Comparison of ENCODE assay signal across 10 mouse cellular contexts in genomic region chr4:136878601-136879000, GRCm38 (mm10). TPM values are rescaled to one million over a fixed set of nuclear protein-coding genes. Genes with fewer than 3 reads are reported as not detected.
DNase-seq lines count a peak whose midpoint lies in the region; ATAC-seq and TF ChIP-seq lines count a peak whose summit lies in the region.
"Had no signal": no experiment of that assay in that cellular context is flagged by ENCODE, and none has a peak within 500 bp of the region (broad histone marks: within the 10 kb centered on the region; RNA-seq: fewer than 3 reads in every experiment).

No protein-coding gene starts in this region.

- peak; percentile 28 for DNase-seq in CD4-positive, CD25-positive, alpha-beta regulatory T cell, adult 2 months (ENCODE audit: low read depth, low spot score)
- DNase-seq in midbrain, postnatal 0 days (ENCODE audit: low spot score) = no peak
- DNase-seq in midbrain, embryonic 11.5 days (ENCODE audit: low spot score, missing footprints) = no peak
- peak; percentile 22 for DNase-seq in mesoderm, embryonic 11.5 days (ENCODE audit: low read depth, low spot score)
- no peak for DNase-seq in urinary bladder, postnatal 25 days (ENCODE audit: low spot score)
- DNase-seq: adrenal gland, postnatal 25 days had no signal

- no peaks in the 10 kb centered on the region for H3K27me3 ChIP-seq in intestine, postnatal 0 days (replicated peaks; ENCODE audit: control insufficient read depth, insufficient read depth, low read length)
- H3K27me3 ChIP-seq in intestine, embryonic 16.5 days (replicated peaks; ENCODE audit: control insufficient read depth, insufficient read depth, low read length) = no peaks in the 10 kb centered on the region
- no peaks in the 10 kb centered on the region for H3K27me3 ChIP-seq in midbrain, postnatal 0 days (ENCODE audit: insufficient read depth, low read length)
- no peaks in the 10 kb centered on the region for H3K27me3 ChIP-seq in midbrain, embryonic 11.5 days (ENCODE audit: control insufficient read depth, insufficient read depth, low read length)

- no peaks in the 10 kb centered on the region for H3K36me3 ChIP-seq in intestine, postnatal 0 days (ENCODE audit: control insufficient read depth, insufficient read depth)
- H3K36me3 ChIP-seq in intestine, embryonic 16.5 days (ENCODE audit: control insufficient read depth, insufficient read depth, low read length) = no peaks in the 10 kb centered on the region
- no peaks in the 10 kb centered on the region for H3K36me3 ChIP-seq in midbrain, postnatal 0 days (ENCODE audit: insufficient read depth, low read length)
- H3K36me3 ChIP-seq in midbrain, embryonic 11.5 days (ENCODE audit: control insufficient read depth, insufficient read depth, low read length) = no peaks in the 10 kb centered on the region

- no peaks in the 10 kb centered on the region for H3K4me1 ChIP-seq in intestine, postnatal 0 days (replicated peaks; ENCODE audit: control insufficient read depth, insufficient read depth, low read length)
- no peaks in the 10 kb centered on the region for H3K4me1 ChIP-seq in intestine, embryonic 16.5 days (ENCODE audit: control insufficient read depth, insufficient read depth, low read length)
- no peaks in the 10 kb centered on the region for H3K4me1 ChIP-seq in midbrain, postnatal 0 days (ENCODE audit: insufficient read depth, low read length)
- H3K4me1 ChIP-seq in midbrain, embryonic 11.5 days (ENCODE audit: control insufficient read depth, insufficient read depth, low read length) = no peaks in the 10 kb centered on the region

- H3K9ac ChIP-seq in intestine, postnatal 0 days (ENCODE audit: low read depth, low read length) = no peak overlapping the region
- no peak overlapping the region for H3K9ac ChIP-seq in intestine, embryonic 16.5 days (ENCODE audit: low read depth, low read length)
- no peak overlapping the region for H3K9ac ChIP-seq in midbrain, postnatal 0 days (replicated peaks; ENCODE audit: low read length, poor library complexity, severe bottlenecking)
- H3K9ac ChIP-seq in midbrain, embryonic 11.5 days (ENCODE audit: low read length) = no peak overlapping the region

- no peak for ATAC-seq in CD4-positive, CD25-positive, alpha-beta regulatory T cell, adult 4 months
- no peak for ATAC-seq in intestine, postnatal 0 days
- ATAC-seq in intestine, embryonic 16.5 days = no peak
- no peak for ATAC-seq in midbrain, postnatal 0 days (ENCODE audit: low FRiP score)
- ATAC-seq in midbrain, embryonic 11.5 days (ENCODE audit: low FRiP score) = no peak

- no peak overlapping the region for H3K27ac ChIP-seq in intestine, postnatal 0 days (ENCODE audit: low read depth, low read length)
- H3K27ac ChIP-seq in intestine, embryonic 16.5 days (ENCODE audit: low read length) = no peak overlapping the region
- no peak overlapping the region for H3K27ac ChIP-seq in midbrain, postnatal 0 days (ENCODE audit: low read depth, low read length)
- no peak overlapping the region for H3K27ac ChIP-seq in midbrain, embryonic 11.5 days (ENCODE audit: low read depth, low read length)

- H3K4me3 ChIP-seq in intestine, postnatal 0 days (ENCODE audit: low read depth, low read length) = no peak overlapping the region
- H3K4me3 ChIP-seq in intestine, embryonic 16.5 days (ENCODE audit: low read length) = no peak overlapping the region
- H3K4me3 ChIP-seq in midbrain, postnatal 0 days (ENCODE audit: low read depth, low read length) = no peak overlapping the region
- no peak overlapping the region for H3K4me3 ChIP-seq in midbrain, embryonic 11.5 days (ENCODE audit: low read depth, low read length)

- no peak overlapping the region for H3K4me2 ChIP-seq in intestine, postnatal 0 days (replicated peaks; ENCODE audit: low read depth)
- H3K4me2 ChIP-seq in intestine, embryonic 16.5 days (ENCODE audit: low read depth, low read length) = no peak overlapping the region
- H3K4me2 ChIP-seq in midbrain, postnatal 0 days (ENCODE audit: low read depth, low read length, poor library complexity, severe bottlenecking) = no peak overlapping the region
- no peak overlapping the region for H3K4me2 ChIP-seq in midbrain, embryonic 11.5 days

- 30% methylated on average over 5 of the region's 5 CpGs for WGBS in intestine, postnatal 0 days
- 26% methylated on average over 5 of the region's 5 CpGs for WGBS in intestine, embryonic 16.5 days
- 24% methylated on average over 5 of the region's 5 CpGs for WGBS in midbrain, postnatal 0 days
- 28% methylated on average over 5 of the region's 5 CpGs for WGBS in midbrain, embryonic 11.5 days

- H3K9me3 ChIP-seq in intestine, postnatal 0 days (ENCODE audit: control insufficient read depth) = no peaks in the 10 kb centered on the region
- no peaks in the 10 kb centered on the region for H3K9me3 ChIP-seq in intestine, embryonic 16.5 days (ENCODE audit: control insufficient read depth, low read length)
- no peaks in the 10 kb centered on the region for H3K9me3 ChIP-seq in midbrain, postnatal 0 days (ENCODE audit: low read length)
- no peaks in the 10 kb centered on the region for H3K9me3 ChIP-seq in midbrain, embryonic 11.5 days (ENCODE audit: control insufficient read depth, low read length)

- peak; percentile 59 for TF ChIP-seq CTCF in intestine, postnatal 0 days (IDR thresholded peaks at IDR 0.05; ENCODE audit: low read depth)
- peak; percentile 61 for TF ChIP-seq CTCF in midbrain, postnatal 0 days (IDR thresholded peaks at IDR 0.05)

RNA-seq across cellular contexts. Expression of gene C1qb, which starts 7.4 kb away (rescaled TPM):
- polyA plus RNA-seq in CD4-positive, CD25-positive, alpha-beta regulatory T cell, adult 4 months (2017; shearing (Covaris generic)) = 1 to 10 TPM; 2.0 to 3.4 TPM
- polyA plus RNA-seq in intestine, postnatal 0 days (2015; fragmentation: Nextera tagmentation; extraction: Ambion mirVana) = 67.7 and 71.4 TPM in 2 replicates
- 76.3 and 77.6 TPM in 2 replicates for polyA plus RNA-seq in intestine, embryonic 16.5 days (2015; fragmentation: Nextera tagmentation; extraction: Ambion mirVana)
- 60.0 and 71.3 TPM in 2 replicates for total RNA-seq in midbrain, postnatal 0 days (2014; rRNA removed)
- polyA plus RNA-seq in midbrain, postnatal 0 days (2015; fragmentation: Nextera tagmentation; extraction: Ambion mirVana) = 64.3 and 72.3 TPM in 2 replicates
- polyA plus RNA-seq in midbrain, embryonic 11.5 days (2014; fragmentation: Nextera tagmentation; extraction: Ambion mirVana) = 31.5 and 34.7 TPM in 2 replicates
- total RNA-seq: megakaryocyte-erythroid progenitor cell, adult 5-6 weeks had no signal

RNA-seq across cellular contexts. Expression of gene C1qc, which starts 14.3 kb away (rescaled TPM):
- 1 to 10 TPM in 1 of 2 experiments, under 1 TPM in 1; 0.63 to 1.1 TPM for polyA plus RNA-seq in CD4-positive, CD25-positive, alpha-beta regulatory T cell, adult 4 months (2017; shearing (Covaris generic))
- polyA plus RNA-seq in intestine, postnatal 0 days (2015; fragmentation: Nextera tagmentation; extraction: Ambion mirVana) = 42.5 and 42.9 TPM in 2 replicates
- 28.4 and 32.9 TPM in 2 replicates for polyA plus RNA-seq in intestine, embryonic 16.5 days (2015; fragmentation: Nextera tagmentation; extraction: Ambion mirVana)
- 62.7 and 79.7 TPM in 2 replicates for total RNA-seq in midbrain, postnatal 0 days (2014; rRNA removed)
- polyA plus RNA-seq in midbrain, postnatal 0 days (2015; fragmentation: Nextera tagmentation; extraction: Ambion mirVana) = 39.0 and 39.7 TPM in 2 replicates
- 17.7 and 18.9 TPM in 2 replicates for polyA plus RNA-seq in midbrain, embryonic 11.5 days (2014; fragmentation: Nextera tagmentation; extraction: Ambion mirVana)
- total RNA-seq: megakaryocyte-erythroid progenitor cell, adult 5-6 weeks had no signal

RNA-seq across cellular contexts. Expression of gene C1qa, which starts 20.0 kb away (rescaled TPM):
- polyA plus RNA-seq in CD4-positive, CD25-positive, alpha-beta regulatory T cell, adult 4 months (2017; shearing (Covaris generic)) = 1 to 10 TPM in 1 of 2 experiments, under 1 TPM in 1; 0.31 to 1.9 TPM
- 44.8 and 48.0 TPM in 2 replicates for polyA plus RNA-seq in intestine, postnatal 0 days (2015; fragmentation: Nextera tagmentation; extraction: Ambion mirVana)
- 60.4 and 60.6 TPM in 2 replicates for polyA plus RNA-seq in intestine, embryonic 16.5 days (2015; fragmentation: Nextera tagmentation; extraction: Ambion mirVana)
- 48.5 and 48.8 TPM in 2 replicates for total RNA-seq in midbrain, postnatal 0 days (2014; rRNA removed)
- polyA plus RNA-seq in midbrain, postnatal 0 days (2015; fragmentation: Nextera tagmentation; extraction: Ambion mirVana) = 38.8 and 44.4 TPM in 2 replicates
- 14.3 and 15.3 TPM in 2 replicates for polyA plus RNA-seq in midbrain, embryonic 11.5 days (2014; fragmentation: Nextera tagmentation; extraction: Ambion mirVana)
- total RNA-seq: megakaryocyte-erythroid progenitor cell, adult 5-6 weeks had no signal

RNA-seq across cellular contexts. Expression of gene Ephb2, which starts 42.8 kb away (rescaled TPM):
- not detected for polyA plus RNA-seq in CD4-positive, CD25-positive, alpha-beta regulatory T cell, adult 4 months (2017; shearing (Covaris generic))
- polyA plus RNA-seq in intestine, postnatal 0 days (2015; fragmentation: Nextera tagmentation; extraction: Ambion mirVana) = 5.7 TPM in 2 replicates
- polyA plus RNA-seq in intestine, embryonic 16.5 days (2015; fragmentation: Nextera tagmentation; extraction: Ambion mirVana) = 3.1 and 3.5 TPM in 2 replicates
- total RNA-seq in midbrain, postnatal 0 days (2014; rRNA removed) = 149 and 202 TPM in 2 replicates
- polyA plus RNA-seq in midbrain, postnatal 0 days (2015; fragmentation: Nextera tagmentation; extraction: Ambion mirVana) = 13.6 and 15.6 TPM in 2 replicates
- 28.8 and 33.7 TPM in 2 replicates for polyA plus RNA-seq in midbrain, embryonic 11.5 days (2014; fragmentation: Nextera tagmentation; extraction: Ambion mirVana)

Comparison
In these comparisons a context has a peak if more than half of its experiments do, and no peak if none do; other contexts are left out.
1. DNase-seq: peak in CD4-positive, CD25-positive, alpha-beta regulatory T cell, adult 2 months (single experiment) and mesoderm, embryonic 11.5 days (single experiment); none in midbrain, postnatal 0 days (single experiment), midbrain, embryonic 11.5 days (single experiment) and urinary bladder, postnatal 25 days (single experiment).